Mouse (Mus musculus) megakaryocyte, embryonic 14.5 days (primary cell): ENCODE data around the gene Ppcdc.

Experiments
- FLI1 ChIP-seq: IDR thresholded peaks from 2 replicates; pipeline ENCODE4 v1.6.1; 2012; ENCODE audit warnings: low read length, inconsistent platforms, mixed read lengths
- GATA1 ChIP-seq: IDR thresholded peaks from 3 replicates; pipeline ENCODE4 v1.6.1; 2012; ENCODE audit warnings: mixed read lengths, low read length, inconsistent platforms, borderline replicate concordance

GRCm38 (mm10) chr9:57392892-57393291 is 47.0 kb downstream of the Ppcdc start:
- no peak for TF ChIP-seq GATA1
- TF ChIP-seq FLI1, result no peak
